Mouse (Mus musculus): ENCODE data around the gene Cib1.

- TF ChIP-seq CTCF (IDR thresholded peaks at IDR 0.05; ENCODE audit: low read depth, low read length) (no peak), POLR2A (IDR thresholded peaks at IDR 0.05; ENCODE audit: extremely low read depth, insufficient read depth, low read length) (no peak)
These were observed 21.6 kb downstream of the Cib1 start for GRCm38 (mm10) chr7:80210982-80211381.

Measured in liver, adult 2 months (tissue).